Comparison of ENCODE assay signal across 8 mouse cellular contexts in genomic region chr9:72797136-72797621, GRCm38 (mm10). TPM values are rescaled to one million over a fixed set of nuclear protein-coding genes. Genes with fewer than 3 reads are reported as not detected.
DNase-seq lines count a peak whose midpoint lies in the region; ATAC-seq and TF ChIP-seq lines count a peak whose summit lies in the region.

No protein-coding gene starts in this region.

- no peak for ATAC-seq in kidney, embryonic 16.5 days (ENCODE audit: low FRiP score, low TSS enrichment)
- no peak for ATAC-seq in heart, embryonic 14.5 days (ENCODE audit: insufficient number of reproducible peaks, insufficient read depth, low FRiP score, low read depth)

- 0 out of 2 replicates have a peak, but pooled peaks cover 4% of the 10 kb centered on the region for H3K4me1 ChIP-seq in kidney, embryonic 16.5 days (ENCODE audit: insufficient read depth, low read length)
- H3K4me1 ChIP-seq in heart, embryonic 14.5 days (ENCODE audit: control insufficient read depth in 2 of 2, insufficient read depth in 2 of 2, low read length in 2 of 2): peaks cover 4 to 6% of the 10 kb centered on the region in 2 experiments; a peak in 1 of 4 replicates
- no peaks in the 10 kb centered on the region for H3K4me1 ChIP-seq in lung, adult 2 months (ENCODE audit: control insufficient read depth, insufficient read depth, low read length)

- intact Hi-C loops in left cerebral cortex, postnatal 4 days (cut with DNase I): no loop called here

- no peak overlapping the region for H3K4me3 ChIP-seq in kidney, embryonic 16.5 days (ENCODE audit: low read length)
- H3K4me3 ChIP-seq in heart, embryonic 14.5 days (ENCODE audit: control insufficient read depth in 1 of 2, insufficient read depth in 1 of 2, low read depth in 1 of 2, low read length in 2 of 2): 0 out of 4 replicates have a peak overlapping the region, but pooled peaks of 1 of the 2 experiments have one; percentile 16
- H3K4me3 ChIP-seq in lung, adult 2 months (replicated peaks; ENCODE audit: extremely low read depth, low read depth, low read length): peak overlapping the region; percentile 21

- peaks cover 3% of the 10 kb centered on the region; the same call in 1 of the 2 replicates for H3K9me3 ChIP-seq in kidney, embryonic 16.5 days (ENCODE audit: low read length)
- H3K9me3 ChIP-seq in heart, embryonic 14.5 days (ENCODE audit: control insufficient read depth, low read length): no peaks in the 10 kb centered on the region

- H3K27me3 ChIP-seq in kidney, embryonic 16.5 days (ENCODE audit: insufficient read depth, low read length): no peaks in the 10 kb centered on the region
- H3K27me3 ChIP-seq in heart, embryonic 14.5 days (ENCODE audit: control insufficient read depth, insufficient read depth, low read length): no peaks in the 10 kb centered on the region

- H3K36me3 ChIP-seq in kidney, embryonic 16.5 days (ENCODE audit: insufficient read depth, low read length): no peaks in the 10 kb centered on the region
- no peaks in the 10 kb centered on the region for H3K36me3 ChIP-seq in heart, embryonic 14.5 days (ENCODE audit: control insufficient read depth, insufficient read depth, low read length)

- no peak for TF ChIP-seq POLR2A in lung, adult 2 months (IDR thresholded peaks at IDR 0.05; ENCODE audit: borderline replicate concordance, extremely low read depth, low read depth, low read length)

- no peak overlapping the region for H3K27ac ChIP-seq in kidney, embryonic 16.5 days (ENCODE audit: low read length)
- H3K27ac ChIP-seq in heart, embryonic 14.5 days (replicated peaks in 1 of 2; ENCODE audit: control insufficient read depth in 1 of 2, insufficient read depth in 1 of 2, low read depth in 2 of 2, low read length in 2 of 2): no peak overlapping the region

- TF ChIP-seq CTCF in lung, adult 2 months (IDR thresholded peaks at IDR 0.05; ENCODE audit: insufficient read depth, low read length): no peak

- 50% methylated on average over 9 of the region's 9 CpGs for WGBS in kidney, embryonic 16.5 days
- 37% methylated on average over 9 of the region's 9 CpGs for WGBS in heart, embryonic 14.5 days
- WGBS in lung, adult 2 months: 31% methylated on average over 9 of the region's 9 CpGs

- 0 out of 2 replicates have a peak overlapping the region, but pooled peaks have one; percentile 1 for H3K4me2 ChIP-seq in kidney, embryonic 16.5 days (replicated peaks; ENCODE audit: low read depth, low read length)
- peak overlapping the region; percentile 35 for H3K4me2 ChIP-seq in heart, embryonic 14.5 days (ENCODE audit: low read length)

- H3K9ac ChIP-seq in kidney, embryonic 16.5 days (replicated peaks; ENCODE audit: low read length): 0 out of 2 replicates have a peak overlapping the region, but pooled peaks have one; percentile 11
- H3K9ac ChIP-seq in heart, embryonic 14.5 days (ENCODE audit: low read length): no peak overlapping the region

- DNase-seq in kidney, adult 9 months: no peak
- peak; percentile 41 for DNase-seq in lung, adult 2 months
- peak; percentile 67 to 68 for DNase-seq in thymus, postnatal 10 days (ENCODE audit: low spot score in 2 of 2)
- no peak for DNase-seq in adipocyte (ENCODE audit: low spot score)
- DNase-seq in testis, postnatal 14 days (ENCODE audit: low spot score): no peak
- DNase-seq in left cerebral cortex, postnatal 4 days: no peak

RNA-seq across cellular contexts. Expression of gene Prtg, which starts 9.5 kb away (rescaled TPM):
- polyA plus RNA-seq in kidney, embryonic 16.5 days (2015; fragmentation: Nextera tagmentation; extraction: Ambion mirVana): 1.8 and 2.0 TPM in 2 replicates
- 0.82 and 1.1 TPM in 2 replicates for polyA plus RNA-seq in heart, embryonic 14.5 days (2014; fragmentation: Nextera tagmentation; extraction: Ambion mirVana)
- polyA plus RNA-seq in lung, adult 2 months (2012; rRNA removed): 0.04 and 0.05 TPM in 2 replicates
- total RNA-seq in left cerebral cortex, postnatal 4 days (2021): under 1 TPM; 0.48 to 0.52 TPM

Comparison
In these comparisons a context has a peak if more than half of its experiments do, and no peak if none do; other contexts are left out.
1. DNase-seq: peak in lung, adult 2 months (single experiment) and thymus, postnatal 10 days (2 of 2); none in kidney, adult 9 months (single experiment), adipocyte (single experiment), testis, postnatal 14 days (single experiment) and left cerebral cortex, postnatal 4 days (single experiment).